Mouse (Mus musculus): ENCODE results near the gene Ppp1r13b. TPM values are rescaled to one million over a fixed set of nuclear protein-coding genes. Genes with fewer than 3 reads are reported as not detected.

The Ppp1r13b gene
- polyA plus RNA-seq, 1 experiment, result 32.1 TPM

- Histone ChIP-seq H3K4me3 (ENCODE audit: insufficient read depth, low read length) (no peak overlapping the region), H3K4me1 (ENCODE audit: control insufficient read depth, insufficient read depth, low read length) (no peaks in the 10 kb centered on the region), H3K27ac (ENCODE audit: insufficient read depth, low read length) (no peak overlapping the region)
- TF ChIP-seq CTCF (IDR thresholded peaks at IDR 0.05; ENCODE audit: extremely low read depth, insufficient read depth, low read length) (no peak), POLR2A (IDR thresholded peaks at IDR 0.05; ENCODE audit: extremely low read depth, insufficient read depth, low read length) (no peak)
Measured at GRCm38 (mm10) chr12:111938623-111939177, 30.8 kb upstream of the Ppp1r13b start.

GRCm38 (mm10) chr12:111936706-111937550 lies 29.0 kb upstream of the Ppp1r13b start:
- TF ChIP-seq CTCF (IDR thresholded peaks at IDR 0.05; ENCODE audit: extremely low read depth, insufficient read depth, low read length) (no peak), POLR2A (IDR thresholded peaks at IDR 0.05; ENCODE audit: extremely low read depth, insufficient read depth, low read length) (no peak)
- no peak overlapping the region for H3K27ac ChIP-seq (ENCODE audit: insufficient read depth, low read length)
- H3K4me1 ChIP-seq (ENCODE audit: control insufficient read depth, insufficient read depth, low read length), result no peaks in the 10 kb centered on the region
- no peak overlapping the region for H3K4me3 ChIP-seq (ENCODE audit: insufficient read depth, low read length)

DNA sequence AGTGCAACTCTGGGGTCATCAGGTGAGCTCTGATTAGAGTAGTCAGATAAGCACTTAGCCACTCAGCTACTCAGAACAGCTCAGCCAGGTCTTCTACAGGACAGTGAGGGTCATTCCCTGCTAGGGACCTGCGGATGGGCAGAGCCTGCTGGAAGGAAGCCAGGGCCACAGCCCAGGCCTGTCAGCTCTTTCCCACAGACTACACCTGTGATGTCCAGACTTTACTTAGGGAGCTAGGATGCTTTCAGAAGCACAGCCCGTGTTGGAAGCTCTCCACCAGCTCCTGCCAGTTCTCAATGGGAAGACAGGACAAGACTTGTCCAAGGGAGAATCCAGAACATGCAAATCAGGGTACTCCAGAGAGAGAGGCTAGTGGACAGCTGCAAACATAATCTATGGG lies 26.1 kb upstream of the Ppp1r13b start:
- no peak overlapping the region for H3K4me3 ChIP-seq (ENCODE audit: insufficient read depth, low read length)
- H3K4me1 ChIP-seq (ENCODE audit: control insufficient read depth, insufficient read depth, low read length), result no peaks in the 10 kb centered on the region
- TF ChIP-seq CTCF (IDR thresholded peaks at IDR 0.05; ENCODE audit: extremely low read depth, insufficient read depth, low read length), result no peak
- TF ChIP-seq POLR2A (IDR thresholded peaks at IDR 0.05; ENCODE audit: extremely low read depth, insufficient read depth, low read length), result no peak
- no peak overlapping the region for H3K27ac ChIP-seq (ENCODE audit: insufficient read depth, low read length)

DNA sequence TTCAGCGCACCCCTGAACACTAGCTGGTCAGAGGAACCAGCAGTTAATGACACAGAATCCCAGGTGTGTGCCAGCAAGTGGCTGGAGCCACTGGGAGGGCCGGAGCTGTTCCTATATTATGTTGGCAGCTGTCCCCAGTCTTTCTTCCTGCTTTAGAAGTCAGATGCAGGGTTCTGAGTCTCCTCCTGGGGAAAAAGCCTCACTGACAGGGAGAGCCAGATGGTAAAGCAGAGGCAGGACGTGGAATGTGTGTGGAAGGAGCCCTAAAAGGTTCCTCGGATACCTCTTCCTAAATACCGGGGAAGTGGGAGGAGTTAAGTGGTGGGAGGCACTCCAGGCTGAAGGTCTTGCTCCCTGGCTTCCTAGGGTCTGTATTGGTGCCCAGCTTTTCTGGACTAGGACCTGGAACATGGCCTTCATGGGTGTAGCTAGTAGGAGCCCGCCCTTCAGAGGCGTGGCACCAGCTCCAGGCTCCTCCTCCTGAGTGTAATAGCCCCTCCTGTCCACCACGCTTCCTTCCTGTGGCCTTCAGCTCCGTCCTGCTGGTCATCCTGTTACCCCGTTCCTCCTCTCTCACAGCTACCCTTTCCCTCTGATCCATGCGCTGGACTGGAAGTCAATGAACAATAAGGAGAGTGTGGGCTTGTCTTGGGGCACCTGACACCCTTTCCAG lies 25.3 kb upstream of the Ppp1r13b start:
- H3K27ac ChIP-seq (ENCODE audit: insufficient read depth, low read length), result no peak overlapping the region

GRCm38 (mm10) chr12:111932513-111932912 lies 24.6 kb upstream of the Ppp1r13b start:
- Histone ChIP-seq H3K27ac (ENCODE audit: insufficient read depth, low read length) (no peak overlapping the region), H3K4me3 (ENCODE audit: insufficient read depth, low read length) (no peak overlapping the region), H3K4me1 (ENCODE audit: control insufficient read depth, insufficient read depth, low read length) (no peaks in the 10 kb centered on the region)
- no peak for TF ChIP-seq POLR2A (IDR thresholded peaks at IDR 0.05; ENCODE audit: extremely low read depth, insufficient read depth, low read length)
- no peak for TF ChIP-seq CTCF (IDR thresholded peaks at IDR 0.05; ENCODE audit: extremely low read depth, insufficient read depth, low read length)

More for the DNA sequence above, 25.3 kb upstream of the Ppp1r13b start:
- Histone ChIP-seq H3K4me1 (ENCODE audit: control insufficient read depth, insufficient read depth, low read length) (no peaks in the 10 kb centered on the region), H3K4me3 (ENCODE audit: insufficient read depth, low read length) (no peak overlapping the region)
- TF ChIP-seq CTCF (IDR thresholded peaks at IDR 0.05; ENCODE audit: extremely low read depth, insufficient read depth, low read length), result no peak
- TF ChIP-seq POLR2A (IDR thresholded peaks at IDR 0.05; ENCODE audit: extremely low read depth, insufficient read depth, low read length), result no peak

GRCm38 (mm10) chr12:111931411-111932025 lies 23.6 kb upstream of the Ppp1r13b start:
- Histone ChIP-seq H3K4me1 (ENCODE audit: control insufficient read depth, insufficient read depth, low read length) (no peaks in the 10 kb centered on the region; the same call in 1 of the 2 replicates), H3K27ac (ENCODE audit: insufficient read depth, low read length) (no peak overlapping the region), H3K4me3 (ENCODE audit: insufficient read depth, low read length) (no peak overlapping the region)
- TF ChIP-seq POLR2A (IDR thresholded peaks at IDR 0.05; ENCODE audit: extremely low read depth, insufficient read depth, low read length), result no peak
- no peak for TF ChIP-seq CTCF (IDR thresholded peaks at IDR 0.05; ENCODE audit: extremely low read depth, insufficient read depth, low read length)

- TF ChIP-seq POLR2A (IDR thresholded peaks at IDR 0.05; ENCODE audit: extremely low read depth, insufficient read depth, low read length) (no peak), CTCF (IDR thresholded peaks at IDR 0.05; ENCODE audit: extremely low read depth, insufficient read depth, low read length) (no peak)
- H3K27ac ChIP-seq (ENCODE audit: insufficient read depth, low read length), result no peak overlapping the region
- H3K4me1 ChIP-seq (ENCODE audit: control insufficient read depth, insufficient read depth, low read length), result no peaks in the 10 kb centered on the region; the same call in 1 of the 2 replicates
- no peak overlapping the region for H3K4me3 ChIP-seq (ENCODE audit: insufficient read depth, low read length)
Measured at GRCm38 (mm10) chr12:111928411-111928966, 20.6 kb upstream of the Ppp1r13b start.

DNA sequence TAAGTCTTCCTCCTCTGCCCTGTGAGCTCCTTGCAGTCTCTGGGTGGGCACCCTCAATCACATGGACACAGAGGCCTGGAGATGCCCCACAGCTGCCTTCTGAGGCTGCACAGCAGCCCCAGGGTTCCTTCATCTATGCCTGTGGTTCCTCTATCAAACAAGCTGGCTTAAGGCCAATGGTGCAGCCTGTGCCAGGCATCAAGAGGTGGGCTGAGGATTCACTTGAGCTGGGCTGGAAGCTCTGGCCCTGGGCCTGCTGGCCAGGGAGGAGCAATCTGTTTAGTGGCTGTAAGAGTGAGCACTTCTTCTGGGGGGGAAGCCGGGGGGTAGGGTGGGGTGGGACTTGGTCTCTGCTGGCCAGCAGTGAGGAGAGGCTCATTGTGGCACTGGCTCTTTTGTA lies 19.4 kb upstream of the Ppp1r13b start:
- TF ChIP-seq POLR2A (IDR thresholded peaks at IDR 0.05; ENCODE audit: extremely low read depth, insufficient read depth, low read length) (no peak), CTCF (IDR thresholded peaks at IDR 0.05; ENCODE audit: extremely low read depth, insufficient read depth, low read length) (no peak)
- no peaks in the 10 kb centered on the region; the same call in 1 of the 2 replicates for H3K4me1 ChIP-seq (ENCODE audit: control insufficient read depth, insufficient read depth, low read length)
- no peak overlapping the region for H3K27ac ChIP-seq (ENCODE audit: insufficient read depth, low read length)
- H3K4me3 ChIP-seq (ENCODE audit: insufficient read depth, low read length), result no peak overlapping the region

GRCm38 (mm10) chr12:111923117-111923516 lies 15.2 kb upstream of the Ppp1r13b start:
- Histone ChIP-seq H3K27ac (ENCODE audit: insufficient read depth, low read length) (no peak overlapping the region), H3K4me1 (ENCODE audit: control insufficient read depth, insufficient read depth, low read length) (no peaks in the 10 kb centered on the region; the same call in 1 of the 2 replicates), H3K4me3 (ENCODE audit: insufficient read depth, low read length) (no peak overlapping the region)
- TF ChIP-seq CTCF (IDR thresholded peaks at IDR 0.05; ENCODE audit: extremely low read depth, insufficient read depth, low read length) (no peak), POLR2A (IDR thresholded peaks at IDR 0.05; ENCODE audit: extremely low read depth, insufficient read depth, low read length) (no peak)
